Mouse (Mus musculus): ENCODE results near the gene Aspdh. TPM values are rescaled to one million over a fixed set of nuclear protein-coding genes. Genes with fewer than 3 reads are reported as not detected.

The Aspdh gene
- polyA plus RNA-seq, 1 experiment from 2014 or later, result not detected

GRCm38 (mm10) chr7:44434089-44434488 lies 31.1 kb upstream of the Aspdh start:
- H3K36me3 ChIP-seq (ENCODE audit: control insufficient read depth, insufficient read depth, low read length), result no peaks in the 10 kb centered on the region
- no peaks in the 10 kb centered on the region; the same call in 1 of the 2 replicates for H3K9me3 ChIP-seq (ENCODE audit: control insufficient read depth, low read length)
- 65% methylated on average over 9 of the region's 9 CpGs for WGBS
- no peak overlapping the region for H3K27ac ChIP-seq (replicated peaks; ENCODE audit: low read depth, low read length)
- H3K4me3 ChIP-seq (ENCODE audit: low read depth, low read length), result no peak overlapping the region
- no peak overlapping the region for H3K9ac ChIP-seq (ENCODE audit: low read length)
- H3K4me2 ChIP-seq (ENCODE audit: low read depth, severe bottlenecking), result no peak overlapping the region
- peaks cover 35% of the 10 kb centered on the region for H3K27me3 ChIP-seq (ENCODE audit: control insufficient read depth, insufficient read depth, low read length)
- ATAC-seq (ENCODE audit: insufficient number of reproducible peaks, low FRiP score, low TSS enrichment, low read depth) (no peak), DNase-seq (ENCODE audit: low spot score) (no peak)
- H3K4me1 ChIP-seq (ENCODE audit: control insufficient read depth, insufficient read depth, low read length), result no peaks in the 10 kb centered on the region

GRCm38 (mm10) chr7:44435796-44436195 lies 29.4 kb upstream of the Aspdh start:
- 72% methylated on average over 5 of the region's 5 CpGs for WGBS
- ATAC-seq (ENCODE audit: insufficient number of reproducible peaks, low FRiP score, low TSS enrichment, low read depth), result no peak
- peaks cover 34% of the 10 kb centered on the region for H3K27me3 ChIP-seq (ENCODE audit: control insufficient read depth, insufficient read depth, low read length)

GRCm38 (mm10) chr7:44436267-44436666 lies 28.9 kb upstream of the Aspdh start:
- 4% methylated on average over 1 of the region's 1 CpGs for WGBS
- ATAC-seq (ENCODE audit: insufficient number of reproducible peaks, low FRiP score, low TSS enrichment, low read depth) (no peak), DNase-seq (ENCODE audit: low spot score) (no peak)
- H3K27ac ChIP-seq (replicated peaks; ENCODE audit: low read depth, low read length), result no peak overlapping the region
- no peaks in the 10 kb centered on the region for H3K9me3 ChIP-seq (ENCODE audit: control insufficient read depth, low read length)
- no peak overlapping the region for H3K4me3 ChIP-seq (ENCODE audit: low read depth, low read length)
- H3K4me2 ChIP-seq (ENCODE audit: low read depth, severe bottlenecking), result no peak overlapping the region
- no peaks in the 10 kb centered on the region for H3K36me3 ChIP-seq (ENCODE audit: control insufficient read depth, insufficient read depth, low read length)
- H3K4me1 ChIP-seq (ENCODE audit: control insufficient read depth, insufficient read depth, low read length), result no peaks in the 10 kb centered on the region
- peaks cover 34% of the 10 kb centered on the region for H3K27me3 ChIP-seq (ENCODE audit: control insufficient read depth, insufficient read depth, low read length)
- no peak overlapping the region for H3K9ac ChIP-seq (ENCODE audit: low read length)

More at GRCm38 (mm10) chr7:44435796-44436195, 29.4 kb upstream of the Aspdh start:
- H3K9me3 ChIP-seq (ENCODE audit: control insufficient read depth, low read length), result no peaks in the 10 kb centered on the region
- no peak overlapping the region for H3K4me2 ChIP-seq (ENCODE audit: low read depth, severe bottlenecking)
- no peak overlapping the region for H3K27ac ChIP-seq (replicated peaks; ENCODE audit: low read depth, low read length)
- no peak overlapping the region for H3K9ac ChIP-seq (ENCODE audit: low read length)
- H3K4me1 ChIP-seq (ENCODE audit: control insufficient read depth, insufficient read depth, low read length), result no peaks in the 10 kb centered on the region
- no peak for DNase-seq (ENCODE audit: low spot score)
- no peaks in the 10 kb centered on the region for H3K36me3 ChIP-seq (ENCODE audit: control insufficient read depth, insufficient read depth, low read length)
- H3K4me3 ChIP-seq (ENCODE audit: low read depth, low read length), result no peak overlapping the region

GRCm38 (mm10) chr7:44437188-44437587 lies 28.0 kb upstream of the Aspdh start:
- no peaks in the 10 kb centered on the region for H3K36me3 ChIP-seq (ENCODE audit: control insufficient read depth, insufficient read depth, low read length)
- no peaks in the 10 kb centered on the region for H3K9me3 ChIP-seq (ENCODE audit: control insufficient read depth, low read length)
- 69% methylated on average over 1 of the region's 1 CpGs for WGBS
- ATAC-seq (ENCODE audit: insufficient number of reproducible peaks, low FRiP score, low TSS enrichment, low read depth), result no peak
- DNase-seq (ENCODE audit: low spot score), result no peak
- peaks cover 5% of the 10 kb centered on the region for H3K4me1 ChIP-seq (ENCODE audit: control insufficient read depth, insufficient read depth, low read length)
- H3K27ac ChIP-seq (replicated peaks; ENCODE audit: low read depth, low read length), result no peak overlapping the region
- H3K27me3 ChIP-seq (ENCODE audit: control insufficient read depth, insufficient read depth, low read length), result peaks cover 37% of the 10 kb centered on the region
- H3K4me2 ChIP-seq (ENCODE audit: low read depth, severe bottlenecking), result no peak overlapping the region
- H3K4me3 ChIP-seq (ENCODE audit: low read depth, low read length), result no peak overlapping the region
- H3K9ac ChIP-seq (ENCODE audit: low read length), result no peak overlapping the region

- no peak overlapping the region for H3K9ac ChIP-seq (ENCODE audit: low read length)
- no peak for ATAC-seq (ENCODE audit: insufficient number of reproducible peaks, low FRiP score, low TSS enrichment, low read depth)
- H3K9me3 ChIP-seq (ENCODE audit: control insufficient read depth, low read length), result no peaks in the 10 kb centered on the region
- H3K36me3 ChIP-seq (ENCODE audit: control insufficient read depth, insufficient read depth, low read length), result no peaks in the 10 kb centered on the region
- 71% methylated on average over 8 of the region's 8 CpGs for WGBS
- peaks cover 45% of the 10 kb centered on the region for H3K27me3 ChIP-seq (ENCODE audit: control insufficient read depth, insufficient read depth, low read length)
- no peak overlapping the region for H3K4me3 ChIP-seq (ENCODE audit: low read depth, low read length)
- H3K27ac ChIP-seq (replicated peaks; ENCODE audit: low read depth, low read length), result no peak overlapping the region
- no peak for DNase-seq (ENCODE audit: low spot score)
- H3K4me2 ChIP-seq (ENCODE audit: low read depth, severe bottlenecking), result no peak overlapping the region
- peaks cover 7% of the 10 kb centered on the region for H3K4me1 ChIP-seq (ENCODE audit: control insufficient read depth, insufficient read depth, low read length)
Observed at GRCm38 (mm10) chr7:44437933-44438332, 27.3 kb upstream of the Aspdh start.

GRCm38 (mm10) chr7:44439696-44440095 lies 25.5 kb upstream of the Aspdh start:
- WGBS, result 54% methylated on average over 2 of the region's 2 CpGs
- Histone ChIP-seq H3K9me3 (ENCODE audit: control insufficient read depth, low read length) (no peaks in the 10 kb centered on the region), H3K27me3 (ENCODE audit: control insufficient read depth, insufficient read depth, low read length) (peaks cover 62% of the 10 kb centered on the region), H3K27ac (replicated peaks; ENCODE audit: low read depth, low read length) (no peak overlapping the region), H3K36me3 (ENCODE audit: control insufficient read depth, insufficient read depth, low read length) (no peaks in the 10 kb centered on the region), H3K9ac (ENCODE audit: low read length) (no peak overlapping the region), H3K4me1 (ENCODE audit: control insufficient read depth, insufficient read depth, low read length) (peaks cover 10% of the 10 kb centered on the region), H3K4me2 (ENCODE audit: low read depth, severe bottlenecking) (no peak overlapping the region), H3K4me3 (ENCODE audit: low read depth, low read length) (no peak overlapping the region)
- DNase-seq (ENCODE audit: low spot score) (no peak), ATAC-seq (ENCODE audit: insufficient number of reproducible peaks, low FRiP score, low TSS enrichment, low read depth) (no peak)

- WGBS, result 78% methylated on average over 1 of the region's 1 CpGs
- peaks cover 70% of the 10 kb centered on the region for H3K27me3 ChIP-seq (ENCODE audit: control insufficient read depth, insufficient read depth, low read length)
- no peaks in the 10 kb centered on the region for H3K9me3 ChIP-seq (ENCODE audit: control insufficient read depth, low read length)
- peaks cover 13% of the 10 kb centered on the region for H3K4me1 ChIP-seq (ENCODE audit: control insufficient read depth, insufficient read depth, low read length)
- ATAC-seq (ENCODE audit: insufficient number of reproducible peaks, low FRiP score, low TSS enrichment, low read depth) (no peak), DNase-seq (ENCODE audit: low spot score) (no peak)
- no peak overlapping the region for H3K4me2 ChIP-seq (ENCODE audit: low read depth, severe bottlenecking)
- H3K9ac ChIP-seq (ENCODE audit: low read length), result no peak overlapping the region
- H3K27ac ChIP-seq (replicated peaks; ENCODE audit: low read depth, low read length), result no peak overlapping the region
- H3K4me3 ChIP-seq (ENCODE audit: low read depth, low read length), result no peak overlapping the region
- H3K36me3 ChIP-seq (ENCODE audit: control insufficient read depth, insufficient read depth, low read length), result no peaks in the 10 kb centered on the region
Observed at GRCm38 (mm10) chr7:44440479-44440878, 24.7 kb upstream of the Aspdh start.

- no peak overlapping the region for H3K4me3 ChIP-seq (ENCODE audit: low read depth, low read length)
- WGBS, result 38% methylated on average over 1 of the region's 1 CpGs
- no peak overlapping the region; the same call in 1 of the 2 replicates for H3K4me2 ChIP-seq (ENCODE audit: low read depth, severe bottlenecking)
- no peak for DNase-seq (ENCODE audit: low spot score)
- H3K9ac ChIP-seq (ENCODE audit: low read length), result no peak overlapping the region
- H3K27ac ChIP-seq (replicated peaks; ENCODE audit: low read depth, low read length), result no peak overlapping the region
- peaks cover 13% of the 10 kb centered on the region for H3K4me1 ChIP-seq (ENCODE audit: control insufficient read depth, insufficient read depth, low read length)
- ATAC-seq (ENCODE audit: insufficient number of reproducible peaks, low FRiP score, low TSS enrichment, low read depth), result no peak
- H3K36me3 ChIP-seq (ENCODE audit: control insufficient read depth, insufficient read depth, low read length), result no peaks in the 10 kb centered on the region
- H3K27me3 ChIP-seq (ENCODE audit: control insufficient read depth, insufficient read depth, low read length), result peaks cover 75% of the 10 kb centered on the region
- H3K9me3 ChIP-seq (ENCODE audit: control insufficient read depth, low read length), result no peaks in the 10 kb centered on the region
Observed at GRCm38 (mm10) chr7:44441180-44441579, 24.0 kb upstream of the Aspdh start.

GRCm38 (mm10) chr7:44441648-44442109 lies 23.5 kb upstream of the Aspdh start:
- WGBS, result under 1% methylated on average over 14 of the region's 14 CpGs
- H3K27ac ChIP-seq (replicated peaks; ENCODE audit: low read depth, low read length), result no peak overlapping the region
- no peak for ATAC-seq (ENCODE audit: insufficient number of reproducible peaks, low FRiP score, low TSS enrichment, low read depth)

More at GRCm38 (mm10) chr7:44441648-44442109, 23.5 kb upstream of the Aspdh start:
- Histone ChIP-seq H3K4me3 (ENCODE audit: low read depth, low read length) (peak overlapping the region; percentile 19), H3K36me3 (ENCODE audit: control insufficient read depth, insufficient read depth, low read length) (no peaks in the 10 kb centered on the region), H3K9ac (ENCODE audit: low read length) (peak overlapping the region; percentile 40; the same call in 1 of the 2 replicates), H3K9me3 (ENCODE audit: control insufficient read depth, low read length) (no peaks in the 10 kb centered on the region), H3K4me1 (ENCODE audit: control insufficient read depth, insufficient read depth, low read length) (peaks cover 13% of the 10 kb centered on the region), H3K4me2 (ENCODE audit: low read depth, severe bottlenecking) (peak overlapping the region; percentile 41; the same call in 1 of the 2 replicates), H3K27me3 (ENCODE audit: control insufficient read depth, insufficient read depth, low read length) (peaks cover 80% of the 10 kb centered on the region)
- no peak for DNase-seq (ENCODE audit: low spot score)

Data from limb, embryonic 11.5 days (tissue).